Mouse (Mus musculus) cerebellum, adult 9-11 months (tissue): Measurements from ENCODE around the gene Hist1h2br.
"Not testable (repeated sequence)": the region's sequence is repeated elsewhere in the genome, so short reads cannot be mapped to it uniquely, and the experiment has no call there.

ENCODE experiments used
- DNase-seq: peaks from one replicate; pipeline ENCODE4 v3.0.0; 2022

Hist1h2br gene

GRCm38 (mm10) chr13:21833461-21833860 is at the start of gene Hist1h2br, which contains the start of gene Hist1h2ap:
Gene Hist1h2br, plus strand, starts transcription at chr13:21833743.
Gene Hist1h2ap, minus strand, starts transcription at chr13:21833507.
- DNase-seq: not testable (repeated sequence)

DNA sequence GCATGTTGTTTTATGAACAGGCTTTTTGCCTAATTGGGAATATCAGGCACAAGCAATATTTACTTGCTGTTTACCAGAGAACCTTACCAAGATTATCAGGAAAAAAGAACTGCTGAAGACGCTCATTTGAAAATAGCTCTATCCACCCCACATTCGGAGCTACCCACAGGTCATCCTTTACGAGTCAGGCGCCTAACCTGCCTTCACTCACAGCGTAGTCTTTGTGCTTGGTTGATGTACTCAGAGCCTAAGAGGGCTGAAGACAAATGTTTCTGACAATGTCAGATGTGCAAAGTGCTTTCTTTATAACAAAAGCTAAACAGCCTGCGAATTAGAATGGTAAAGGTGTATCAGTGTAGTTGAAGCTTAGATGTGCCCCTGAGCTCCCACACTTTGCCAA is 49.2 kb upstream of the Hist1h2br start:
- DNase-seq: no peak

DNA sequence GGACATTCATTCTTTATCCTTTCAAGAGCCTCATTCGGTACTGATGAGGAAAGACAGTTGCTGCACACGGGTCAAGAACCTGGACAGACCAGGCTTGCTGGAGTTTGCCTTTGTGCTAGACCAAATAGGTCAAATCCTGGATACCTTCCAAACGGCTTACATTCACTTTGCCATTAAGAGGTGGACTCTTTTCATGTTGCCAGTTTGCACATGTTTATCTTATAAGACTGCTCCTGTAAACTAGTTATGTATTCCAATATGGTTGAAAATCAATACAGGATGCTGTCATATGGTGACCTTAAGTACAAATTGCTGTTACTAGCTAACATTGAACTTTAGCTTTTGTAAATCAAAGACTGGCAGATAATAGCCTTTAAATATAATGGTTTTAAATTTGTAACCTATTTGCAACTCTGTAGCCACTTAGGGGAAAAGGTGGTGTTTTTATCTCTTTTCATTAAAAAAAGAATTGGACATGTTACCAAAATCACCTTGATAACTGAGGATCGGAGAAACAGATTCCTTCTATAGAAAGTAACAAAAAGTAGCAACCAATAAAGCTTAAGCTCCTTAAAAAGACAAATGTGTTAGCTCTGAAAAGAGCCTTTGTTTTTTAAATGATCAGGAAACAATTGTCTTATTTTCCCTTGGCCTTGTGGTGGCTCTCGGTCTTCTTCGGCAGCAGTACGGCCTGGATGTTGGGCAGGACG is 47.2 kb upstream of the Hist1h2br start:
- no peak for DNase-seq

DNA sequence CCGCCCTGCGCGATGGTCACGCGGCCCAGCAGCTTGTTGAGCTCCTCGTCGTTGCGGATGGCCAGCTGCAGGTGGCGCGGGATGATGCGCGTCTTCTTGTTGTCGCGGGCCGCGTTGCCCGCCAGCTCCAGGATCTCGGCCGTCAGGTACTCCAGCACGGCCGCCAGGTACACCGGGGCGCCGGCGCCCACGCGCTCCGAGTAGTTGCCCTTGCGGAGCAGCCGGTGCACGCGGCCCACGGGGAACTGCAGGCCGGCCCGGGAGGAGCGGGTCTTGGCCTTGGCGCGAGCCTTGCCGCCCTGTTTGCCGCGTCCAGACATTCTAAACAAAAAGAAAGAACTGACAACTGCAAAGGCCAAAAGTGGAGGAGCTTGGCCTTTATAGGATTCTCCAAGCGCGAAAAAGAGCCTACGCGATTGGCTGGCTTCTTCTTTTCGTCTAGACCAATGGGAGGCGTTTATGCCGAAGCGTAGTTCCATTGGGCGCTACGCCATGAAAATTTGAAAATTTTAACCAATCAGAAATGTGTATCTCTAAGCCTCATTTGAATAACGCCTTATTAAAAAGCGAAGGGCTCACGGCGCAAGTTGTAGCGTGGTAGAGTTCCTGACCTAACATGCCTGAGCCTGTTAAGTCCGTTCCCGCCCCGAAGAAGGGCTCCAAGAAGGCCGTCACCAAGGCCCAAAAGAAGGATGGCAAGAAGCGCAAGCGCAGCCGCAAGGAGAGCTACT is 46.5 kb upstream of the Hist1h2br start, which contains the start of the genes Hist1h2an and Hist1h2bp:
Gene Hist1h2an, minus strand, starts transcription at position 320 of the 731 bp plus-strand sequence.
Gene Hist1h2bp, plus strand, starts transcription at position 563 of the 731 bp plus-strand sequence.
- DNase-seq: peak; percentile 95

GRCm38 (mm10) chr13:21787760-21788593 is 45.6 kb upstream of the Hist1h2br start:
- no peak for DNase-seq

- no peak for DNase-seq
These were observed 43.6 kb upstream of the Hist1h2br start for GRCm38 (mm10) chr13:21789925-21790324.

- no peak for DNase-seq
These were observed 42.8 kb upstream of the Hist1h2br start for GRCm38 (mm10) chr13:21790601-21791283.

DNA sequence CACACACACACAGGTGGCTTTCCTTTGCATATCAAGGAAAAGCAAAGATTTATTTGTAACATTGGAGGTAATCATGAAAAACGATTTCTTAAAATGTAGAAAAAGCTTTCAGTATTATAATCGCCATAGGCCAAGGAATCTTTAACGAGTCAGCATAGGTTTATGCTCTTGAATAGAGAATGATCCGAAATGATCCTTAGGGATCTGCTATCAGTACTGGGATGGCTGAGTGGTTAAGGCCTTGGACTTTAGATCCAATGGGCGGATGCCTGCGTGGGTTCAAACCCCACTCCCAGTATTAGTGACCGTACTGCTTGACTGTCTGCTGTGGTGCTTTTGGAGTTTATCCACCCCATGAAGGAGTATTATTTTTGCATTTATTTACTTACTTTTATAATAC is 38.0 kb upstream of the Hist1h2br start:
- DNase-seq: no peak

- not testable (repeated sequence) for DNase-seq
These were observed 36.4 kb upstream of the Hist1h2br start for GRCm38 (mm10) chr13:21797163-21797562.

DNA sequence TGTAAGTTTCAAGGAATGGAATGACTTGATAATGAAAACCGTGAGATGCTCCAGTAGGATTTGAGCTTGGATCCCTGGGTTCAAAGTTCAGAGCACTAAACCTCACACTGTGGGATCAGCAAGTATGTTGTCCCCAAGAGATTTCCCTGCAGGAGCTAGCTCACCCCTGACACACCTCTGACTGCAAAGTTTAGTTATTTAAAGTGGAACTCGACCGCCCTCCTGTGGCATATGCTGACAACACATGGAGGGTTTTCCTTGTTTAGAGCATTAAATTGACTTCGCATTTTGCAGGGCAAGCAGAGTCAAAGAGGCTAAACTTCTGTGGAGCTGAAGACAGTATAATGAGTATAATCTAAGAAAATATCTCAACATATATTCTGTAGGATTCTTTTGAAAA is 30.5 kb upstream of the Hist1h2br start:
- DNase-seq: not testable (repeated sequence)

DNA sequence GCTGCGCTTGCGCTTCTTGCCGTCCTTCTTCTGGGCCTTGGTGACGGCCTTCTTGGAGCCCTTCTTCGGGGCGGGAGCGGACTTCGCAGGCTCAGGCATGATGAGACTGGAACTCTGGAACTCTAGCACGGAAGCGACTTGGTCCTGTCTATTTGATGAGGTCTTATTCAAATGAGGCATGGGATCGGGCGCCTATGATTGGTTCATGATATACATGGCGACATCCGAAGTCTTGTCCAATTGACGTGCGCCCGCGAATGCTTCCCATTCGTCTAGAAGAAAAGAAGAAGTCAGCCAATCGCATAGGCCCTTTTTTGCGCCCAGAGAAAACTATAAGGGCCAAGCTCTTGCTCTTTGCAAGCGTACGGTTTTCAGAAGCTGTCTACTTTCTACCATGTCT is 23.5 kb upstream of the Hist1h2br start, which contains the start of the genes Hist1h2bq and Hist1h2ao:
Gene Hist1h2bq, minus strand, starts transcription at position 125 of the 400 bp plus-strand sequence.
Gene Hist1h2ao, plus strand, starts transcription at position 393 of the 400 bp plus-strand sequence.
- not testable (repeated sequence) for DNase-seq

DNA sequence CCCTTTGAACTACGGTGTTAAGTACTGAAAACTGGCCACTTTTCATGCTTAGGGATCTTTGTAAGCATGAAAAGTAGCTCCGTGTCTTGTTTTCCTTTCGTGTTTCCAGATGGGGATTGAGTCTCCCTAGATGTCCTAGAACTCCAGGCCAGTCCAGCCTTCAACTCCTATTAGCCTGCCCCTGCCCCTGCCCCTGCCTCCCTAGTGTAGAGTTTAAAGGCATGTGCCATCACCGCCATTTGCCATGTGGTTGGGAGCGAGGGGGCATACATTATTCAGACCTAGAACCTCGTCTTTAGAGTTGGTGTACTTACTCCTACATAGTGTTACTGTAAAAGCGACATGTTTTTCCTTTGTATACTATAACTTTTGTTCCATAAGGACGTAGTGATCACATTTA is 22.5 kb upstream of the Hist1h2br start:
- DNase-seq: not testable (repeated sequence)

DNA sequence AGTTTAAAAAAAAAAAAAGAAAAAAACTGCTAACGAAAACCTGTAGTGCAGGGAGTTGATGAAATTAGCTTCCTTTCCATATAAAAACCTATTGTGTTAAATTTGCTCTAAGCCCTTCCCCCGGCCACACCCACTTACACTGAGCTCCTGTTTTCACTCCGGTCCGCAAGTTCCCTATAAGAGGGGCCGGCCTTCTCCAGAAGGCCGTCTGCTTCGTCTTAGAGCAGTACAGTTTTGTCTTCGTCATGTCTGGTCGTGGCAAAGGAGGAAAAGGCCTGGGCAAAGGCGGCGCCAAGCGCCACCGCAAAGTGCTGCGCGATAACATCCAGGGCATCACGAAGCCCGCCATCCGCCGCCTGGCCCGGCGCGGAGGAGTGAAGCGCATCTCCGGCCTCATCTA is 22.0 kb upstream of the Hist1h2br start, which contains the start of gene Hist1h4m:
Gene Hist1h4m, plus strand, starts transcription at position 208 of the 400 bp plus-strand sequence.
- DNase-seq: peak; percentile 26

DNA sequence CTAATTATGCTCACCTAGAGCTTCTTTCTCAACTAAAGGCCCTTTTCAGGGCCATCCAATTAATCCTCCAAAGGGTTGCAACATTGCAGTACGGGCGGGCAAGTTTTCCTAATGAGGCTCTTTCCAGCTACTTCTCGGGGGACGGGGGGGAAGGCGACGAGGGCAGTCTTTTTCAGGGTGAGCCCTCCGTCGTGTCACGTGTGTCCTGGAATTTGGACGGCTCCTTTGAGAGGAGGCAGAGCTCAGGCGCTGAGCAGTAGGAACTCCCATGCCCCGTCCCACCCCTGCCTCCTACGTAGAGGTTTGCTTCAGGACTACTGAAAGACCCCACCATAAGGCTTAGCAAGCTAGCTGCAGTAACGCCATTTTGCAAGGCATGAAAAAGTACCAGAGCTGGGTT is 21.5 kb upstream of the Hist1h2br start:
- DNase-seq: not testable (repeated sequence)

GRCm38 (mm10) chr13:21820082-21820890 is 13.3 kb upstream of the Hist1h2br start:
- DNase-seq: not testable (repeated sequence)

- no peak for DNase-seq
These were observed 5.0 kb upstream of the Hist1h2br start for GRCm38 (mm10) chr13:21828511-21828910.

DNA sequence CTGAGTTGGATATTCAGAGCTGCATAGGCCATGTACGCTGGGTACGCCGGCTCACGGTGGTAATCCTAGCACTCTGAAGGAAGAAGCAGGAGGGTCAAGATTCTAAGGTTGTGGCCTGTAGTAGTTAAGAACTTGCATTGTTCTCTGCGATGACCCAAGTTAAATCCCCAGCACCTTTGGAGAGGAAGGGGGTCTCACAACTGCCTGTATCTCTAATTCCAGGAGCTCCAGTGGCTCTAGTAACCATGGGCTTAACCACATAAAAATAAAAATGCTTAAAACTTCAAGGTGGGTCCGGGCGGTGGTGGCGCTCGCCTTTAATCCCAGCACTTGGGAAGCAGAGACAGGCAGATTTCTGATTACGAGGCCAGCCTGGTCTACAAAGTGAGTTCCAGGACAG is 3.2 kb upstream of the Hist1h2br start:
- DNase-seq: no peak

GRCm38 (mm10) chr13:21831418-21832394 is 1.8 kb upstream of the Hist1h2br start, which contains the start of gene Hist1h4n:
Gene Hist1h4n, minus strand, starts transcription at chr13:21832196.
- DNase-seq: peak; percentile 37

- not testable (repeated sequence) for DNase-seq
These were observed 7.0 kb downstream of the Hist1h2br start for GRCm38 (mm10) chr13:21840508-21840907.

DNA sequence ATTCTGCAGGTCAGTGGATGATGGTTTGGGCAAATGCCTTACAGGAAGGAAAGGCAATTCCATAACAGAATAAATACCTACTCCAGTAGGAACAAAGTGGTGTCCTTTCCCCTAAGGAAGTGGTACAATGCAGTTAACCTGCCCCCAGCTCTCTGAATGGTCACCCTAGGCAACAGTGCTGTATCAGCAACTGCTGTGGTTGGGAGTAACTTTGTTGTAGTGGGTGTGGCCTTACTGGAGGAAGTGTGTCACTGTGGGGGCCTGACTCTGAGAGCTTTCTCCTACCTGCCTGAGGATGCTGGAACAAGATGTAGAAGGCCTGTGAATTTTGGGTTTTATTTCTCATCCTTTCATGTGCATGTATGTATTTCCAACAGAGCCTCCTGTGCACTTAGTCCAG is 12.8 kb downstream of the Hist1h2br start:
- not testable (repeated sequence) for DNase-seq
